Mouse (Mus musculus): ENCODE results near the gene Arf5. TPM values are rescaled to one million over a fixed set of nuclear protein-coding genes. Genes with fewer than 3 reads are reported as not detected.

Gene Arf5
- polyA plus RNA-seq (2017; shearing (Covaris generic)) = 10 to 100 TPM; 27.3 to 43.4 TPM

DNA sequence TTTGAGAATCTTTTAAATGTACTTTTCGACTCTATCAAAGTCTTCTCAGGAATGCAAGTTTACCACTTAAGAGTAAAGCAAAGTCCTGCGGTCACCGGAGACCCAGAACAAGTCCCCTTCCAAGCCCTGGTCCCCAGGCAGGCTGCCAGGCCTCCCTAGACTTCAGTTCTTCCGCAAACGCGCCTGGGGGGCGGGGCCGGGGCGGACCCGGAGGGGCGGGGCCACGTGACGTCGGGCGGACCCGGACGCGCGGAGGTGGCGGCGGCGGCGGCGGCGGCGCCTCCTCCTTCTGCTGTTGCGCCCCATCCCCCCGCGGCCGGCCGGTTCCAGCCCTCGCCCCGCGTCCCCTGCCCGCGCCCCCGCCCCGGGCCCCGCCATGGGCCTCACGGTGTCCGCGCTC, at the start of gene Arf5:
Arf5 (plus strand) TSS at position 248 of the 400 bp plus-strand sequence.
- peak; percentile 44 for ATAC-seq

DNA sequence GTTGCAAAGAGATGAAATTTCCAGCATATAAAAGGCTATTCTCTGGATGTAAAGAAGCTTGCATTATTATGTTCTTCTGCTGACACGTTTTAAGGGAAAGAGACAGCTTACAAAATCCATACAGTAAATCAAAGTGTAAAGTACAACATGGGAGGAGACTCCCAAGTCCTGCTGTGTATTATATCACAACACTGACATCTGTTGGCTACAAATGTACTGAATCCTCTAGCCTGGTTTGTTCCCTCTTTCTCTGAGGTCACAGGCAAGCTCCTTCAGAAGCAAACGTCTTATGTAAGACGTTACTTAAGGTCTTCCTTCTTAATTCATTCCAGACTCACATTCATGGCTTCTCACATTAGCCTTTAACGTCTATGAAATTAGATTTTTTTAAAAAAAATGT, 41.4 kb upstream of the Arf5 start:
- no peak for ATAC-seq

DNA sequence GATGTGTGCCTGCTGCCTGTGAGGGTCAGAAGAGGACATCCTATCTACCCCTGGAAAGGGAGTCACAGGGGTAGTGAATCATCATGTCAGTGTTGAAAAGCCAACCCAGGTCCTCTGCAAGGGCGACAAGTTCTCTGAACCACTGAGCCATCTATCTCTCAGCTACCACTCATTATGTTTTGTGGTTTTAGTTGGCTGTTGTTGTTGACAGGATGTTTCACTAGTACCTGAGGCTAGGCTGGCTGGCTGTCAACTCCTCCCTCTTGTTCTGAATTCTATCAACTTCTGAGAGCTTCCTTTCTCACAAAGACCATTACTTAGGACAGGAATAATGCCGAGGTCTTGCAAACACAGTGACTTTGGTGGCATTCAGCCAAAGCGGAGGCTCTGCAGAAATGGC, 38.2 kb upstream of the Arf5 start:
- peak; percentile 81 for ATAC-seq

DNA sequence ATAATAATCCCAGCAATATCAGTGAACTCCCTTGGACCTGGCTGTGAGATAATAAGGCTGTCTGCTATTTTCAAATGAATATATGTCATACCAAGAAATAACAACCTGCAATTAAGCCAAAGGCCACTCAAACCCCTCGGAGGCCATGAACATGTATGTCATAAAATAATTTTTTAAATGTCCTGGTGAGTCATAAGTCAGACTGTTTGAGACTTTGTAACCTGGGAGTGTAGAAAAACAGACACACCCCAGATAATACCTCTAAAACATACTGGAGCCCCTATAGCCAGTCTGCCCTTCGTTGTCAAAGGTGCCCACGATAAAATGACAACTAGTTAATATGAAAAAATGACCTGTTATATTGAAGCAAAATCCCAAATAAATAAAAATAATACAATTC, 34.3 kb upstream of the Arf5 start:
- ATAC-seq = no peak

DNA sequence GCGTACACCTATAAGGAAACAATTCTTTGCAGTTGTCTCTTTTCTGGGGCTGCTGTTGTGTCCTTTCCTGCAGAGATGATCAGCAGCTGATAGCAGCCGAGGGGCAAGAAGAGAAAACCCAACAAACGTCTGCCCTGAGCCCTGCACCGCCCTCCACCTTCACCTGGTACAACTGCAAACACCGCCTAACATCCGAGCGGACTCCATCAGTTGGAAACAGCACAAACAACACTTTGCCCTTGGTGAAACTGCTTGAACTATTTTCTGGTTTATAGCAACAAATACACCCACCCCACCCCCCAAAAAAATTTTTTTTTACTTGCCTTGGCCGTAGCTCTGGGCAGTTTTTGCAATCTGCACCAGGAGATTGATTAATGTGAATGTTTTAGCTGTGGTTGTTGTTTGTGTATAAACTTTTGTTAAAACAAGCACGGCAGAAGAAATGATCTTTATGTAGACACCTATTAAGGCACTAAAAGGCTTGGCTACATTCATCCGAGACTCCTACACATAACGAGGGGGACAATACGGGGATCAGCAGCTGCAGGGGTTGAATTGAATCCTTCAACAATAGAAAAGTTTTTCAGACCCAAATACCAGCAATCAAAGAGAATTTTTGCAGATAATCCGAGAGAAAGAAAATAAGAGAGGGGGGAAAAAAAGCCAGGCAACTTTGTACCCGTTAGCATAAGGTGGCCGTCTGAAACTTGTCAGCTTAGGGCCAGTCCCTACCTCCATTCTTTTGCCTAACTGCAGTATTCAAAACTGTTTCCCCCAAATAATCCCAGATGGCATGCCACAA, 27.1 kb upstream of the Arf5 start:
- no peak for ATAC-seq

DNA sequence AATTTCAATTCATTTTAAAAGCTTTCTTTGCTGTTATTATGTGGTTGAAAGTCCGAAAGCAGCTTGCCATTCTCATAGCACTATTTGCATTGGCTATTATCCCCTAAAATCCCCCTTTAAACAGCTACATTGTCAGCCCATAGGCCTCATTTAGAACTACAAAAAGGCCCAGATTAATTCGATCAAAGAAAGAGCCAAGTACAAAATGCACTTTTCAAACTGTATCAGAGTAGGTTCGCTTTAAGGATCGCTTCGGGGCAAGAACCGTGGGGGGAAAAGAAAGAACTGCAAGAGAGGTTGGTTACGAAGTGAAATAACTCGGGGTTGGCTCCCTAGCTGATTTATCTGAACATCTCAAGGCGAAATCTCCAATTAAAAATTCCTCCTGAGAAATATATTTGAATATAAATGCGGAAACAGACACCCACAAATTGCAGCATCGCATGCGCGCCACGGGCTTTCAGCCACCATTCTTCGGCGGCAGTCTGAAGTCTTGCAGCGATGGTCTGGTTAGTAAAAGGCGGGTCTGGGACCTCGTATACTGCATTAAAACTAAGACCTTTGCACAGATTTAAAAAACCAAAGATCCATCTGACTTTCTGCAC, 26.4 kb upstream of the Arf5 start:
- ATAC-seq = peak; percentile 56

DNA sequence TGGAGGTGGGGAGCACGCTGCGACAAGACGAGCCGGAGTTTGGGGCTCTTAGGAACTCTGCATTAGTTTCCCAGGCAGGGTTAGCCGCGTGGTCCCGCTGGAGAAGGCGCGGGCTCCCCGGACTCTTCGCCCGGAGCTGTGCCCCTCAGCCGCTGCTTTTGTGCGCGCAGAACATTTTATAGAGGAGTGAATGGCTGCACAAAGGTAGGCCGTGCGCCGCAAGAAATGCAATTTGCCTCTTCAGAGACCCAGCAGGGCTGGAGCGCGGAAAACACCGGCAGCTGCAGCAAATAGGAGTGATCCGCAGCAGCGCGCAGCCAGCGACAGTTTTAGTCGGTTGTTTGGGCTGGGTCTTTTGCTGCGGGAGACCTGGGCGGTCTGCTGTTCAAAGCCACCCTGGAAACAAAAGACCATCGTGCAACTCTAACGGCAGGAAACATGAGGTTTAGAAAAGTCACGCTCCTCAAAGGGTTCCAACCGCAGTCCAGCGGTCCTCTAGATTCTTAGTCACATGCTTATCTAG, 25.6 kb upstream of the Arf5 start, which contains the start of gene Zfp800:
Zfp800 (minus strand) TSS at position 325 of the 523 bp plus-strand sequence.
- ATAC-seq = peak; percentile 53

DNA sequence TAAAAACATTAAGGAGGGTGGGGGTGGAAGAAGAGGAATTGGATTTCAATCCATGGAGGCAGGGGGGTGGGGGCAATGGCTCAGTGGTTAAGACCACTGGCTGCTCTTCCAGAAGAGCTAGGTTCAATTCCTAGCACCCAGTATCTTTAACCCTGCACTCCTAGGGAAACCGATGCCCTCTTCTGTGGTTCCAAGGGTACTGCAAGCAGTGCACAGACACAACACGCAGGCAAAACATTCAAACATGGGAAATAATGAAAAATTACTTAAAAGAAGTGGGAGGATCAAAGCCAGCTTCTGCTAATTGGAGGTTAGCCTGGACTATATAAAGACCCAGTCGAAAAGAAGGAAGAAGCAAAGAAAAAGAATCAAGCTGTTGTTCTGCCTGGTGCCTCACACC, 24.6 kb upstream of the Arf5 start:
- no peak for ATAC-seq

DNA sequence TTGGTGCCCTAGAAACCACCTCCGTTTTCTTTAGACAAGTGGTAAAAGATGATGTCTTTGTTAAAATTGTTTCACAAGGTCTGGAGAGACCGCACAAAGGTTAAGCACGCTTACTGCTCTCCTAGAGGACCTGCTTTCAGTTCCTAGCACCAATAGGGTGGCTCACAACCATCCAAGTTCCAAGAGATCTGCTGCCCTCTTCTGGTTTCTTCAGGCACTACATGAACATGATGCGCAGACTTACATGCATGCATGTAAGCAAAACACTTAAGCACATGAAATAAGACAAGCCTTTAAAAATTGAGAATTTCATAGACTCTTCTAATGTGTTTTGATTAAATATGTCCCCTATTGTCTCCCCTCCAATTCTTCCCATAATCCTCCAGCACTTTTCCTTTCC, 23.6 kb upstream of the Arf5 start:
- ATAC-seq = no peak

DNA sequence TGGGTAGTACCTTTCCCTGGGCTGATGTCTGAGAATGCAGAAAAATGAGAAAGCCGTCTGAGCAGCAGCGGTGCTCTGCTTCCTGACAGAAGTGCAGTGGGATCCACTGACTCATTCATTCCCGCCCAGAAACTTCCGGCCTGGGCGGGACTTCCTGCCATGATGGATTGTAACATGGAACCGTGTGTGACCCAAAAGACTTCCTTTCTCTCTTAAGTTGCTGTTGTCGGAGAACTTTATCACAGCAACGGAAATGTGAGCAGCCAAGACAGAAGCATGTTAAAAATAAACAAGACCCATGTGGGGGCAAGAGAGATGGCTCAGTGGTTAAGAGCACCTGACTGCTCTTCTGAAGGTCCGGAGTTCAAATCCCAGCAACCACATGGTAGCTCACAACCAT, 13.3 kb upstream of the Arf5 start:
- ATAC-seq = peak; percentile 80

DNA sequence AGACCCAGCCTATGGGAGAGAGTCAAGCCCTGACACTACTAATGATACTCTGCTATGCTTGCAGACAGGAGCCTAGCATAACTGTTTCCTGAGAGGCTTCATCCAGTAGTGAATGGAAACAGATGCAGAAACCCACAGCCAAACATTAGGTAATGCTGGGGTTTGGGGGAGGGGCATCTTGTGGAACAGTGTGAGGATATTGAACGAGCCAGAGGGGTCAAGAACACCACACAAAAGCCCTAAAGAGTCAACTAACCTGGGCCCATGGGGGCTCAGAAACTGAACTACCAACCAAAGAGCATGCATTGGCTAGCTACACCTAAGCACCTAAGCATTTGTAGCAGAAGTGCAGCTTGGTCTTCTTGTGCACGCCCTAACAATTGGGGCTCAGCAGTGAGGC, 12.1 kb upstream of the Arf5 start:
- no peak for ATAC-seq

DNA sequence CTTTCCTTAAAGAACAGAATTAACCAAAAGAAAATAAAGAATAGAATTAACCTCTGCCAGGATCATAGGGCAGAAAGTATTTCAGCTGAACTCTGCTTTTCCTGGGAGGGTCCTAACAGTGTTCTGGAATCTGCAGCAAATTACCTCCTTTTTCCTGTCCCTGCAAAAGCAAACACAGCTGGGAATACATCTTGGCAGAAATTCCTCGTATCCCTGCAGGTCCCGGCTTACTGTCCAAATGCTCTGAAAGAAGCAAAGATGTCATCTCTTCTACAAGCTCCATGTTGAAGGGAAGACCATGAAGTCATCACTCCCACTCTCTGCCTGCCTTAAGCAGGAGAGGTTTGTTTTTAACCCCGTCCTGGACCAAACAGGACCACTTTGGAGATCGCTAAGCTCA, 6.4 kb upstream of the Arf5 start:
- ATAC-seq = no peak

DNA sequence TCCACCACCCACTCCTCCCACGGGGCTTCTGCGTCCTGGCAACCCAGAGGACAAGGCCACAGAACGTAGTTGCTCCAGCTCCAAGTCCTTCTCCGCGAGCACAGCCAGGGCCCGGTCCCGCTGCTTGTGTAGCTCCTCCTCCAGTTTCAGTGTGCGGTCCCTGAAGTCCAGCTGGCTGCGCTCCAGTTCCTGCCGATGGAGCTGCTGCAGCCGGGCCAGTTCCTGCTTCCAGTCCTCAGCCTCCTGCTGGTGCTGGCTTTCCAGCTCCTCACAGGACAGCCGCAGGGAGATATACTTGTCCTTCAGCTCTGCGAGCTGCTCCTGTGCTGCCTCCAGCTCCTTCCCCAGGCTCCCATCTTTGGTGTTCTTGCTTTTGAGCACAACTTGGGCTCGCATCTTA, 4.9 kb upstream of the Arf5 start:
- no peak for ATAC-seq

DNA sequence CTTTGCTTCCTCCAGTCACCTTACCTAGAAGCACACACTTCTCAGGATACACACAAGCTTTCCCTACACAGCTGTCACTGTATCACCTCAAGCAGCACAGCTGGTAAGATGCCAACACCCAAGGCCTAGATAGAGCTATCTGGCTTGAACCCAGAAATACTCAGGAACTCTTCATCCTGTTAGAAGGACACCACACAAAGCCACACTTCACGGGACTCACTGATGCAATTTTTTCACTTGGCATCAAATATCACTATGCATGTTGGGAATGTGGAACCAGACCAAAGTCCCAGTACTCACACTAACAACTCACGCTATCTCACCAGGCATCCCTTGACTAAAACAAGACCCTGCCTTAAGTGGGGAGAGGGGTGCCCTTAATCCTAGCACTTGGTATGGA, 3.7 kb upstream of the Arf5 start:
- ATAC-seq = no peak

DNA sequence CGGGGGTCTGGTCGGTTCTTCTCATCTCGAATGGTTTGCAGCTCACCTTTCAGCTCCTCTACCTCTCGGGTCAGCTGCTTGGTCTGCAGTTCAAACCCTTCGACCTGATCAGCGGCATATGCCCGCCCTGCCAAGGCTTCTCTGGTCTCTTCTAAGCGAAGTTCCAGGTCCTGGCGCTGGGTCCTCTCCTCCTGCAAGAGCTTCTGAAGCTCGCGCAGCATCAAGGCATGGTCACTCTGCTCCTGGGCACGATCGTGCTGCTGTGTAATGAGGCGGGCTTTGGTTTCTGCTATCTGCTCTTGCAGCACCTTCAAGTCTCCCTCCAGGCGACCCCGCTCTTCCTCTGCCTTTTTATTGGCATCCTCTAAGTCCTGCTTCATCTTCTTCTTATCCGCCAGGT, 3.0 kb upstream of the Arf5 start:
- no peak for ATAC-seq

DNA sequence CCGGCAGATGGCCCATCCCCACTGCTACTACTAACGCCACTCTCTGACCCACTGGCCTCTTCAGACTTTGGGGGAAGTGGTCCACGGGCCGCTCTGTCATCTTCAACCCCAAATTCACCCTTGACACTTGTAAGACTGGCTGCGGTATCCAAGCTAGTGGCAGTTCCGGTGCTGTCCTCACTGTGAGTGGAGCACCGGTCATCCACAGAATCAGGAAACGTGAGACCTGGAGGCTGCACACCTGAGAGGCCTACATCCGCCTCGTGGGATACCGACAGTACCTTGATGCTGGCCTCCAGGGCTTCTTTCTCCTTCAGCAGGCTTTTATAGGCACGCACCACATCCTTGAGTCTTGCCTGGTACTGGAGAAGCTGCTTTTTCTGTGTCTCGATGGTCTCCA, 2.5 kb upstream of the Arf5 start:
- ATAC-seq = no peak

DNA sequence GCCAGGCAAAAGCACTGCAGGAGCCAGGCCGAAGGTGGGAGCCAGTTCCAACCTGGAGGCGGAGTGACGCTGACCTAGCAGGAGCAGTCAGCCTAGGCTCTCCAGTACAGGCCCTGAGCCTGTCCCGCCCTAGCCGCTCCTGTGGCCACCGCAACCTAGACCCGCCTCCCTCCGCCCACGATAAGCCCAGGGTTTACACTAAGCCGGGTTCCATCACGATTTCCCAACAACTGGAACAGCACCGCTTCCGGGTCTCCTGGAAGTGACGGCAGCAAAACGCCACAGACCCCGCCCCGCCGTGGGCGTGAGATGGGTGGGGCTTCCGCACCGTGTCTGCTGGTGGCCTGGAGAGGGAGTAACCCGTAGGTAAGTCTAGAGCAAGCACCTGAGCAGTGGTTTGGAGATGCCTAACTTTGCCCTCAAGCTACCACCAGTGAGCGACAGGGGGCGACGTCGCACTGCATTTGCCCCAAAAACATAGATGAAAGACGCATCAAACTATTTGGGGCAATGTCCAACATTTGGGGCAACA, 1.8 kb upstream of the Arf5 start:
- peak; percentile 92 for ATAC-seq

DNA sequence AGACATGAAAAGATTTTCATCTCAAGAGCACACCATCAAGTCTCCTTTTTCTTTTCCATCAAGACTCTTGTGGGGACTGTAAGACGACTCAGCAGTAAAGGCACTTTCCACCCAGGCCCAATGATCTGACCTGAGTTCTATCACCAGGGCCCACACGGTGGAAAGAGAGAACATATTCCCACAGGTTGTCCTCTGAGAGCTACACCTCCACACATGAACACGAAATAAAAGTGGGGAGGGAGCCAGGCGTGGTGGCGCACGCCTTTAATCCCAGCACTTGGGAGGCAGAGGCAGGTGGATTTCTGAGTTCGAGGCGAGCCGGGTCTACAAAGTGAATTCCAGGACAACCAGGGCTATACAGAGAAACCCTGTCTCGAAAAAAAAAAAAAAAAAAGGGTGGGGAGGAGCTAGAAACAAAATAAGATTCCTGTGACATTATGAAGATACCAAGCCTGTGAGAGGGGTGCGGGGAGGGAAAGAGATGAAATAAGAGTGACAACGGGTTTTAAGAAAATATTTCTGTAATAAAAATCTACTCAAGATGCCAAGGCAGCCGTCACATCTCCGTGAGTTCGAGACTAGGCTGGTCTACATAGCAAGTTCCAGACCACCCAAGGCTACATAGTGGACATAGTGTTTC, 589 bp upstream of the Arf5 start:
- ATAC-seq = no peak

DNA sequence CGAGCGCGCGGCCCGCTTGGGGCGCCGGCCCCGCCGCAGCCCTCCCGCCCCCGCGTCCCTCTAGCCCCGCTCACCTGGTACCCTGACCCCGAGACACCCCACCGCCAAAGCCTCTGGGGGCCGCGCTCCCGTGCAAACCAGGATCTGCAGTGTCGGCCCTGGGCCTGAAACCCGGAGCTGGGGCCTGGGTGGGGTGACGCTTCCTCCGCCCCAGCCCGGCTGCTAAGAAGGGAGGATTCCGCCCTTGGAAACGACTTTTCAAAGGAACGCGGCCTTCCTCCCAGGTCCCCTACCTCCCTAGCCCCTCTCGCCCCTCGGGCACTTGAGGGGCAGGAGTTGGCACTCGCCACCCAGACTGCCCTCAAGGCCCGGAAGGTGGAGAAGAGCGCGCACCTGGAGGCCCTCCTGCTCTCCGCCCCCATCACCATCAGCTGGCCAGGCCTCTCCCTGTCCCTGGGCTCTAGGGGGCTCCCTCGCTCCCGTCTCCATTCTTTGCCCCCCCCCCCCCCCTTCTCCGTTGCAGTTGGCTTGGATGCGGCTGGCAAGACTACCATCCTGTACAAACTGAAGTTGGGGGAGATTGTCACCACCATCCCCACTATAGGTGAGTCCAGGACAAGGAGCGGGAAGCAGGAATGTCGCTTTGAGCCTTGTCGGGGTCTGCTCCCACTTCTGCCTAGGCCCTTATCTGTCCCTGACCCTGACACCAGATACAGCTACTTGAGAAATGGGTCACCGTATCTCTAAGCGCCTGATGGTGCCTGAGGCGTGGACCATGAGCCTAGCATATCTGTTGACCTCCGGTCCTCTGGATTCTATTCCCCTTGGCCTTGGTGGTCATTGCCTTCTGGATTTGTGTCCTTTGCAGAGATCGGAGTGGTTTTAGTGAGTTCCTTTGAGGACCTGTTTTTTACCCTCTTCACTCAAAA, 671 bp downstream of the Arf5 start:
- ATAC-seq = no peak

DNA sequence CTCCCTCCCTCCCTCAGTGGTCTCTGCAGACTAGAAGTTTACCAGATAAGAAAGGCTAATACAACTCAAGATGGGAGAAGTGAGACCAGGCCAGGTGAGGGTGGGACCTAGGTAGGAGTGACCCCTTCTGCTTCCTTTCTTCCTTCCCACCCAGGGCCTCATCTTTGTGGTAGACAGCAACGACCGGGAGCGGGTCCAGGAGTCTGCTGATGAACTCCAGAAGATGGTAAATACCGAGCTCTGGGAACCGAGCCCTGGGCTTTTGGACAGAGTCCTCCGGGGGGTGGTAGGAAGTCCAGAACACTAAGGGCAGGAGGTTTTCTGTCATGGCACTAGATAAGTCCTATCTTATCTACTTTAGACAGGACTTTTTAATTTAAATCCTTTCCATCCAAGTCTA, 1.7 kb downstream of the Arf5 start:
- ATAC-seq = no peak

DNA sequence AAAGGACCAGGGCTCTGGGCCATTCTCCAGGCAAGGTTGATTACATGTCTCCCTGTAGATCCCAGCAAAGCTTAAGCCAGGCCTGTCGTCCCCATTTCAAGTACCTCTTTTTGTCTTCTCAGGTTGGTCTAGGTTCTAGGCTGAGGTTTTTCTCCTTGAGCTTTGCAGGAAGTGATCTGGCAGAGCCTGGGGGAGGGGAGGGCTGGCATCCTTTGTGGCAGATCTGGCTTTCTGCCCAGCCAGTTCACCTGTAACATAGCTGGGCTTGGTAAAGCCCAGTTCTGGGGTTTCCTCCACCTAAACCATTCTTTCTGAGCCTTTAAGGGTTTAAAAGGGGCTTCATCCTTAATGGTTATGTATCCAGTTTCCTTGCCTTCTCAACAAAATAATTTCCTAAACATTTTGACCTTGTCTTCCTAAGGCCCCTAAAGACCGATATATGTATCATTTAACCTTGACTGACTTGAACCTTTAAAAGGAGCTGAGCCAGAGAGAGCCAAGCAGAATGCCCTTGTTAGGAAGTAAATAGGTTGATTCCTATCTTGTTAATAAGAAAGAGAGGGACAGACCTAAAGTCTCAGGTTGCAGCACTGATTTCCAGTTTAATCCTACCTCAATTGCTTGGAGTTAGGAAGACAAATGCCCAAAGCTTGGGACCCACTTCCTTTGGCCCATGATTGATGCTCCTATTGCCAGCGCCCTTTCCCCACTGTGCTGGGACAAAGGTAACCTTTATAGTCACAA, 3.9 kb downstream of the Arf5 start, which contains the start of gene Fscn3:
Fscn3 (plus strand) TSS at position 694 of the 744 bp plus-strand sequence.
- ATAC-seq = peak; percentile 60

Measured in CD4-positive, CD25-positive, alpha-beta regulatory T cell, adult 4 months (primary cell).